Mouse (Mus musculus): Measurements from ENCODE around the gene Phf24. TPM values are rescaled to one million over a fixed set of nuclear protein-coding genes. Genes with fewer than 3 reads are reported as not detected.

Gene Phf24
- polyA plus RNA-seq (2014; fragmentation: Nextera tagmentation; extraction: Ambion mirVana): 2.6 and 3.1 TPM in 2 replicates

DNA sequence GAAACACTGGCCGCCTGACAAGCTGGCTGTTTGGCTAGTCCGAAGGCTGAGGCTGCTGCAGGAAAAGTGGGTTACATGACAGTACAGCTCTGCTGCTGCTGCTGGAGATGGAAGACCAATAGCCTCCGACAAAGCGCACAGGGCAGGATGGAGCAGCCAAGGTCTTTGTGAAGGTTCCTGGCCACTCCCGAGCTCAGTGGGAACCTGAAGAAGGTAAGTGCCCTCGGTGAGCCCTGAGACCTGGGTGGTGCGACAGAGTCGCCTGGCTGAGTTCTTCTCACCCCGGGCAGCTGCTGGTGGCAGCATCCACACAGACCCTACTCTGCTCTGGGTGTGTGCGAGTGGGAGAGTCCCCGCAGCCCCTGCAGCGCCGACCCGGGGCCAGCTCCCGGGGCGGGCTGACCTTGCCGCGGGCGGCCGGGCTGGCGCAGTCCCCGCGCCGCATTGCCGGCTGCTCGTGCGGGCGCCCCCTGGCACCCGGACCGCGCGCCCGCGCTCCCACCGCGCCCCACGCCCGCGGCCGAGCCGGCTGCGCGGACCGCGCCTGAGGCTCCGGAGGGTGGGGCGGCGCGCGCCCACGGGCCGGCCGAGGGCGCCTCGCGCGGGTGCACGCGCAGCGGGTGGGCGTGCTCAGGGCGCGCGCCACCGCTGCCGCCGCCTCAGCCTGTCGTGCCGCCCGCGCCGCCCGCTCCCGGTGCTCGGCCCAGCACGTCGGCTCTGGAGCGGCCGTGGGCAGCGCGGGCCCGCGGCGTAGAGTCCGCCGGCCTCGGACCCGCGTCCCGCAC, at the start of gene Phf24:
Gene Phf24 (plus strand): TSS at position 44 of the 785 bp plus-strand sequence.
- Histone ChIP-seq H3K4me2 (replicated peaks; ENCODE audit: low read depth, low read length) (peak within 1 kb of the TSS; percentile 91), H3K4me3 (ENCODE audit: low read depth, low read length) (peak within 1 kb of the TSS; percentile 40), H3K27ac (ENCODE audit: low read length) (no peak within 1 kb of the TSS), H3K36me3 (ENCODE audit: control insufficient read depth, insufficient read depth, low read length) (no peaks in the 10 kb centered on the region), H3K4me1 (ENCODE audit: control insufficient read depth, insufficient read depth, low read length) (no peaks in the 10 kb centered on the region), H3K27me3 (ENCODE audit: control insufficient read depth, insufficient read depth, low read length) (peaks cover 11% of the 10 kb centered on the region; the same call in 1 of the 2 replicates), H3K9ac (replicated peaks; ENCODE audit: low read depth, low read length) (peak within 1 kb of the TSS; percentile 57), H3K9me3 (ENCODE audit: control insufficient read depth, low read depth, low read length) (no peaks in the 10 kb centered on the region)
- ATAC-seq (ENCODE audit: insufficient number of reproducible peaks, insufficient read depth, low FRiP score, low read depth): peak; percentile 78
- under 1% methylated on average over 68 of the region's 90 CpGs for WGBS

DNA sequence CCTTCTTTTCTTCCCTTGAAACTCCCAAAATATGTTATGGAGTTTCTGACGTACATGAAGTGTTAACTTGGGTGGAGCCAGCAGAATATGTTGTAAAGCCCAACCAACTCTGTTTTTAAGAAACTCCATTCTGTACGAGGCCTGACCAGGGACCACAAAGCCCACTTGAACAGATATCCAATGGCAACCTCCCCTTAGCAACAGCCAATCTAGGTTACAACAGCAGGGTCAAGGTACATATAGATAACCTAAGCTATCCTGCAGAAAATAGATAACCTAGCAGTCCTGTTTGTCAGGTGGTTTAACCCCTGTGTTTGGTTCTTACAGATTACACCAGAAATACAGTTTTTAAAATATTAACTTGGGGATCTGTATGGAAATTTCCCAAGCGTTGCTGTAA, 49.1 kb upstream of the Phf24 start:
- 42% methylated on average over 3 of the region's 3 CpGs for WGBS
- H3K27me3 ChIP-seq (ENCODE audit: control insufficient read depth, insufficient read depth, low read length): no peaks in the 10 kb centered on the region
- H3K4me1 ChIP-seq (ENCODE audit: control insufficient read depth, insufficient read depth, low read length): no peaks in the 10 kb centered on the region
- H3K9ac ChIP-seq (replicated peaks; ENCODE audit: low read depth, low read length): no peak overlapping the region
- no peak overlapping the region for H3K4me3 ChIP-seq (ENCODE audit: low read depth, low read length)
- no peaks in the 10 kb centered on the region for H3K36me3 ChIP-seq (ENCODE audit: control insufficient read depth, insufficient read depth, low read length)
- H3K9me3 ChIP-seq (ENCODE audit: control insufficient read depth, low read depth, low read length): no peaks in the 10 kb centered on the region
- ATAC-seq (ENCODE audit: insufficient number of reproducible peaks, insufficient read depth, low FRiP score, low read depth): no peak; the same call in 1 of the 2 replicates
- H3K4me2 ChIP-seq (replicated peaks; ENCODE audit: low read depth, low read length): no peak overlapping the region
- H3K27ac ChIP-seq (ENCODE audit: low read length): no peak overlapping the region

DNA sequence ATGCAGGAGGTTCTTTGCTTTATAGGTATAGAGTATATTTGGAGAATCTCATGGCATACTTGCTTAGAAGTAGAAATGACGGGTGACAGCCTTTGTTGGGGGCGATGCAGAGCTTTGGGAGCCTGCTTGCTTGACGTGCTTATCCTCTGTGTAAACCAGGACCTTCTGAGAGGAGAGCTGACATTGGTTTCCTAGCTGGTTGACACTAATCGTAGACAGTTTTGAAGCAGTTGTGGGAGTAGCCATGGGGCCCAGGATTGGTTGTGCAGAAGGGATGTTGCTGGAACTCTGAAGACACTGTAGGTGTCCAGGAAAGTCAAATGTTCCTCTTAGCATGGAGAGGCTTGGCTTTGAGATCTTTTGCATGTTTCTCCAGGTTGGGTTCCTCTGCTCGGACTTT, 48.3 kb upstream of the Phf24 start:
- Histone ChIP-seq H3K27me3 (ENCODE audit: control insufficient read depth, insufficient read depth, low read length) (no peaks in the 10 kb centered on the region), H3K9ac (replicated peaks; ENCODE audit: low read depth, low read length) (no peak overlapping the region), H3K4me3 (ENCODE audit: low read depth, low read length) (no peak overlapping the region), H3K27ac (ENCODE audit: low read length) (no peak overlapping the region), H3K4me1 (ENCODE audit: control insufficient read depth, insufficient read depth, low read length) (no peaks in the 10 kb centered on the region), H3K36me3 (ENCODE audit: control insufficient read depth, insufficient read depth, low read length) (no peaks in the 10 kb centered on the region), H3K9me3 (ENCODE audit: control insufficient read depth, low read depth, low read length) (no peaks in the 10 kb centered on the region), H3K4me2 (replicated peaks; ENCODE audit: low read depth, low read length) (no peak overlapping the region)
- no peak for ATAC-seq (ENCODE audit: insufficient number of reproducible peaks, insufficient read depth, low FRiP score, low read depth)
- 84% methylated on average over 5 of the region's 5 CpGs for WGBS

GRCm38 (mm10) chr4:42870748-42871147, 45.7 kb upstream of the Phf24 start:
- H3K4me1 ChIP-seq (ENCODE audit: control insufficient read depth, insufficient read depth, low read length): no peaks in the 10 kb centered on the region
- H3K36me3 ChIP-seq (ENCODE audit: control insufficient read depth, insufficient read depth, low read length): no peaks in the 10 kb centered on the region
- H3K4me3 ChIP-seq (ENCODE audit: low read depth, low read length): no peak overlapping the region
- whole genome bisulfite sequencing: 78% methylated on average over 5 of the region's 5 CpGs
- no peak for ATAC-seq (ENCODE audit: insufficient number of reproducible peaks, insufficient read depth, low FRiP score, low read depth)
- H3K27me3 ChIP-seq (ENCODE audit: control insufficient read depth, insufficient read depth, low read length): no peaks in the 10 kb centered on the region
- no peaks in the 10 kb centered on the region for H3K9me3 ChIP-seq (ENCODE audit: control insufficient read depth, low read depth, low read length)
- H3K9ac ChIP-seq (replicated peaks; ENCODE audit: low read depth, low read length): no peak overlapping the region
- no peak overlapping the region for H3K4me2 ChIP-seq (replicated peaks; ENCODE audit: low read depth, low read length)
- no peak overlapping the region for H3K27ac ChIP-seq (ENCODE audit: low read length)

DNA sequence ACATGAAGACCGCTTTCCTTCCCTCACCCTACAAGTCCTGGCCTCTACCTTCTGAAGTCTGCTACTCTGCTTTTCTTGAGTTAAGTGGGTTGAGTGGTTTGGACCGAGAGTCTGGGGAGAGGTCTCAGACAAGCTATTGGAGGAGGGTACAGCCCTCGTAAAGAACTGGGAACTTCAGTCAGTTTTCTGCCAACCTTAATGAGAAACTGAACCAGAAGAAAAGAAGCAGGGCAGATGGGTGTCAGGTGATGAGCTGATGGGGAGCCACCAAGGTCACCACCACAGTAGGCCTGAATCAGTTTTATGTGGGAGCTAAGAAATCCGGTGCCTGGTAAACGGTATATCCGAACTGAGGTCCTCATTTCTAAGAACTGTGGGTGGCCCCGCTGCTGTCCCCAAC, 44.3 kb upstream of the Phf24 start:
- Histone ChIP-seq H3K27ac (ENCODE audit: low read length) (no peak overlapping the region), H3K4me2 (replicated peaks; ENCODE audit: low read depth, low read length) (no peak overlapping the region), H3K36me3 (ENCODE audit: control insufficient read depth, insufficient read depth, low read length) (no peaks in the 10 kb centered on the region), H3K9me3 (ENCODE audit: control insufficient read depth, low read depth, low read length) (no peaks in the 10 kb centered on the region), H3K4me1 (ENCODE audit: control insufficient read depth, insufficient read depth, low read length) (no peaks in the 10 kb centered on the region), H3K9ac (replicated peaks; ENCODE audit: low read depth, low read length) (no peak overlapping the region), H3K4me3 (ENCODE audit: low read depth, low read length) (no peak overlapping the region), H3K27me3 (ENCODE audit: control insufficient read depth, insufficient read depth, low read length) (no peaks in the 10 kb centered on the region)
- no peak for ATAC-seq (ENCODE audit: insufficient number of reproducible peaks, insufficient read depth, low FRiP score, low read depth)
- WGBS: 93% methylated on average over 7 of the region's 7 CpGs

- H3K4me2 ChIP-seq (replicated peaks; ENCODE audit: low read depth, low read length): no peak overlapping the region
- H3K9me3 ChIP-seq (ENCODE audit: control insufficient read depth, low read depth, low read length): no peaks in the 10 kb centered on the region
- no peak overlapping the region for H3K9ac ChIP-seq (replicated peaks; ENCODE audit: low read depth, low read length)
- H3K4me3 ChIP-seq (ENCODE audit: low read depth, low read length): no peak overlapping the region
- no peaks in the 10 kb centered on the region for H3K27me3 ChIP-seq (ENCODE audit: control insufficient read depth, insufficient read depth, low read length)
- H3K27ac ChIP-seq (ENCODE audit: low read length): no peak overlapping the region
- H3K4me1 ChIP-seq (ENCODE audit: control insufficient read depth, insufficient read depth, low read length): no peaks in the 10 kb centered on the region
- no peak for ATAC-seq (ENCODE audit: insufficient number of reproducible peaks, insufficient read depth, low FRiP score, low read depth)
- no peaks in the 10 kb centered on the region for H3K36me3 ChIP-seq (ENCODE audit: control insufficient read depth, insufficient read depth, low read length)
- 56% methylated on average over 16 of the region's 16 CpGs for WGBS
Measured at GRCm38 (mm10) chr4:42872746-42873435, 43.6 kb upstream of the Phf24 start.

DNA sequence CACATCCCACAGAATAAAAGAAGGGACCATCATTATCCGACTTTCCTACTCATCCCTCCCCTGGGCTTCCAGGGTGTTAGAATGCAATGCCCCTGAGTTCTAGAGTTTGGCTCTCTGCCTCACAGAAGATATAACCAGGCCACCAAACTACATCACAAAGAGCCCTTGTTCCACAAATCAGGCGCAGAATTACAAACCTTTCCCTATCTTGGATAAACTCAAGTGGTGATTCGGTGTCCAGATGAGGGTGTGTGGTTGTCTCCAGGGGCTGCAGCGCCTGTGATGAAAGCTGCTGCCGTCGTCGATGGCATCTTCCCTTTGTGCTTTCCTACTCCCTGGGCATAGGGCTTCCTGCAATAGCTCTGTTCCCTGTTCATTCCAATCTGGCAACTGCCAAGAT, 42.3 kb upstream of the Phf24 start, which contains the start of gene Fam205c:
Gene Fam205c (minus strand): TSS at position 101 of the 400 bp plus-strand sequence.
- Histone ChIP-seq H3K4me2 (replicated peaks; ENCODE audit: low read depth, low read length) (no peak within 1 kb of the TSS), H3K4me1 (ENCODE audit: control insufficient read depth, insufficient read depth, low read length) (no peaks in the 10 kb centered on the region), H3K36me3 (ENCODE audit: control insufficient read depth, insufficient read depth, low read length) (no peaks in the 10 kb centered on the region), H3K9me3 (ENCODE audit: control insufficient read depth, low read depth, low read length) (no peaks in the 10 kb centered on the region), H3K9ac (replicated peaks; ENCODE audit: low read depth, low read length) (no peak within 1 kb of the TSS), H3K27me3 (ENCODE audit: control insufficient read depth, insufficient read depth, low read length) (no peaks in the 10 kb centered on the region), H3K27ac (ENCODE audit: low read length) (no peak within 1 kb of the TSS), H3K4me3 (ENCODE audit: low read depth, low read length) (no peak within 1 kb of the TSS)
- ATAC-seq (ENCODE audit: insufficient number of reproducible peaks, insufficient read depth, low FRiP score, low read depth): no peak
- WGBS: 86% methylated on average over 7 of the region's 7 CpGs

GRCm38 (mm10) chr4:42876586-42877291, 39.7 kb upstream of the Phf24 start:
- Histone ChIP-seq H3K9ac (replicated peaks; ENCODE audit: low read depth, low read length) (no peak overlapping the region), H3K27ac (ENCODE audit: low read length) (no peak overlapping the region), H3K27me3 (ENCODE audit: control insufficient read depth, insufficient read depth, low read length) (no peaks in the 10 kb centered on the region), H3K4me2 (replicated peaks; ENCODE audit: low read depth, low read length) (no peak overlapping the region), H3K4me3 (ENCODE audit: low read depth, low read length) (no peak overlapping the region), H3K4me1 (ENCODE audit: control insufficient read depth, insufficient read depth, low read length) (no peaks in the 10 kb centered on the region), H3K9me3 (ENCODE audit: control insufficient read depth, low read depth, low read length) (no peaks in the 10 kb centered on the region), H3K36me3 (ENCODE audit: control insufficient read depth, insufficient read depth, low read length) (no peaks in the 10 kb centered on the region)
- ATAC-seq (ENCODE audit: insufficient number of reproducible peaks, insufficient read depth, low FRiP score, low read depth): peak; percentile 90; the same call in 1 of the 2 replicates
- 36% methylated on average over 5 of the region's 5 CpGs for WGBS

All from stomach, embryonic 14.5 days (tissue).